Mouse (Mus musculus) lung, embryonic 16.5 days (tissue): ENCODE data around the gene Pde1c. TPM values are rescaled to one million over a fixed set of nuclear protein-coding genes. Genes with fewer than 3 reads are reported as not detected.

Experiments
- ATAC-seq: fragments of 200-750 bp; cut with Nextera tagmentation; 2 replicates; pipeline ENCODE4 v1.8.0; 2017; ENCODE audit warnings: low read depth, mild to moderate bottlenecking, moderate library complexity
- H3K27ac ChIP-seq: fragments of 300-500 bp; sonication (generic); 2 replicates; pipeline ENCODE4 v1.5.1; 2014; ENCODE audit warnings: mild to moderate bottlenecking, control low read depth, low read length
- H3K27me3 ChIP-seq: fragments of 300-500 bp; sonication (generic); 2 replicates; pipeline ENCODE4 v1.6.1; 2014; ENCODE audit warnings: low read depth, low read length, mixed read lengths; ENCODE audit not compliant: control insufficient read depth, insufficient read depth
- H3K36me3 ChIP-seq: fragments of 300-500 bp; sonication (generic); 2 replicates; pipeline ENCODE4 v1.6.1; 2014; ENCODE audit warnings: low read length; ENCODE audit not compliant: control insufficient read depth, insufficient read depth
- H3K4me1 ChIP-seq: fragments of 300-500 bp; sonication (generic); replicated peaks from 2 replicates; pipeline ENCODE4 v1.6.1; 2014; ENCODE audit warnings: low read length, mixed read lengths; ENCODE audit not compliant: control insufficient read depth, insufficient read depth
- H3K4me2 ChIP-seq: fragments of 300-500 bp; sonication (generic); 2 replicates; pipeline ENCODE4 v1.6.1; 2014; ENCODE audit warnings: low read depth, low read length, control low read depth
- H3K4me3 ChIP-seq: fragments of 300-500 bp; sonication (generic); 2 replicates; pipeline ENCODE4 v1.5.1; 2014; ENCODE audit warnings: mild to moderate bottlenecking, low read length, control low read depth
- H3K9ac ChIP-seq: fragments of 300-500 bp; sonication (generic); 2 replicates; pipeline ENCODE4 v1.6.1; 2014; ENCODE audit warnings: low read length, control low read depth
- H3K9me3 ChIP-seq: fragments of 300-500 bp; sonication (generic); 2 replicates; pipeline ENCODE4 v1.6.1; 2016; ENCODE audit warnings: low read length; ENCODE audit not compliant: control insufficient read depth
- WGBS: fragments of 180-500 bp; shearing (Covaris S2); extraction: QIAGEN DNeasy Blood & Tissue Kit; methylation state at CpG from one replicate; pipeline ENCODE4 v1.1.7; 2014; 5-methylcytosine and 5-hydroxymethylcytosine counted together
- polyA plus RNA-seq: library from polyadenylated mRNA; unstranded; fragments of >200 nt; fragmentation: Nextera tagmentation; extraction: Ambion mirVana; gene quantifications from 2 replicates; pipeline ENCODE4 v1.2.1, GENCODE M21; 2015

The Pde1c gene
- polyA plus RNA-seq, 1 experiment from 2014 or later: 0.89 TPM

- Histone ChIP-seq H3K9ac (no peak overlapping the region), H3K27me3 (no peaks in the 10 kb centered on the region), H3K4me2 (no peak overlapping the region), H3K27ac (no peak overlapping the region), H3K9me3 (no peaks in the 10 kb centered on the region), H3K4me1 (no peaks in the 10 kb centered on the region), H3K4me3 (no peak overlapping the region), H3K36me3 (no peaks in the 10 kb centered on the region)
- ATAC-seq: no peak
- 74% methylated on average over 3 of the region's 3 CpGs for WGBS
Measured at GRCm38 (mm10) chr6:56555848-56556247, 13.1 kb downstream of the Pde1c start.

GRCm38 (mm10) chr6:56555382-56555781 is 13.5 kb downstream of the Pde1c start:
- Histone ChIP-seq H3K9ac (no peak overlapping the region), H3K4me3 (no peak overlapping the region), H3K4me2 (no peak overlapping the region), H3K36me3 (no peaks in the 10 kb centered on the region), H3K27ac (no peak overlapping the region), H3K4me1 (no peaks in the 10 kb centered on the region), H3K27me3 (no peaks in the 10 kb centered on the region), H3K9me3 (no peaks in the 10 kb centered on the region)
- 70% methylated on average over 4 of the region's 4 CpGs for WGBS
- no peak for ATAC-seq

GRCm38 (mm10) chr6:56551022-56551421 is 17.9 kb downstream of the Pde1c start:
- Histone ChIP-seq H3K4me2 (no peak overlapping the region), H3K9me3 (no peaks in the 10 kb centered on the region), H3K27ac (no peak overlapping the region), H3K27me3 (no peaks in the 10 kb centered on the region), H3K4me3 (no peak overlapping the region), H3K36me3 (no peaks in the 10 kb centered on the region), H3K9ac (no peak overlapping the region), H3K4me1 (no peaks in the 10 kb centered on the region)
- ATAC-seq: no peak
- 81% methylated on average over 4 of the region's 4 CpGs for WGBS

GRCm38 (mm10) chr6:56540247-56540646 is 28.7 kb downstream of the Pde1c start:
- Histone ChIP-seq H3K4me3 (no peak overlapping the region), H3K9ac (no peak overlapping the region), H3K4me2 (no peak overlapping the region), H3K9me3 (no peaks in the 10 kb centered on the region), H3K27me3 (no peaks in the 10 kb centered on the region), H3K27ac (no peak overlapping the region), H3K4me1 (no peaks in the 10 kb centered on the region), H3K36me3 (no peaks in the 10 kb centered on the region)
- 71% methylated on average over 5 of the region's 5 CpGs for WGBS
- ATAC-seq: no peak

- no peaks in the 10 kb centered on the region for H3K4me1 ChIP-seq
- H3K4me3 ChIP-seq: no peak overlapping the region
- no peak overlapping the region for H3K27ac ChIP-seq
- no peaks in the 10 kb centered on the region for H3K27me3 ChIP-seq
- no peaks in the 10 kb centered on the region for H3K36me3 ChIP-seq
- H3K9ac ChIP-seq: no peak overlapping the region
- no peaks in the 10 kb centered on the region for H3K9me3 ChIP-seq
- no peak for ATAC-seq
- no peak overlapping the region for H3K4me2 ChIP-seq
Measured at GRCm38 (mm10) chr6:56534653-56535052, 34.2 kb downstream of the Pde1c start.

- Histone ChIP-seq H3K4me2 (no peak overlapping the region), H3K36me3 (no peaks in the 10 kb centered on the region), H3K9ac (no peak overlapping the region), H3K4me3 (no peak overlapping the region), H3K9me3 (no peaks in the 10 kb centered on the region), H3K27ac (no peak overlapping the region), H3K4me1 (no peaks in the 10 kb centered on the region), H3K27me3 (no peaks in the 10 kb centered on the region)
- 64% methylated on average over 2 of the region's 2 CpGs for WGBS
- no peak for ATAC-seq
Measured at GRCm38 (mm10) chr6:56532257-56532656, 36.6 kb downstream of the Pde1c start.

GRCm38 (mm10) chr6:56523938-56524866 is 44.7 kb downstream of the Pde1c start:
- no peaks in the 10 kb centered on the region for H3K36me3 ChIP-seq
- H3K4me1 ChIP-seq: no peaks in the 10 kb centered on the region
- H3K27me3 ChIP-seq: no peaks in the 10 kb centered on the region
- WGBS: 87% methylated on average over 6 of the region's 6 CpGs
- no peak overlapping the region for H3K27ac ChIP-seq
- no peaks in the 10 kb centered on the region for H3K9me3 ChIP-seq
- ATAC-seq: no peak
- no peak overlapping the region for H3K9ac ChIP-seq
- no peak overlapping the region for H3K4me3 ChIP-seq
- H3K4me2 ChIP-seq: no peak overlapping the region

GRCm38 (mm10) chr6:56489161-56489560 is 79.7 kb downstream of the Pde1c start:
- H3K27ac ChIP-seq: no peak overlapping the region
- no peaks in the 10 kb centered on the region for H3K9me3 ChIP-seq
- WGBS: 62% methylated on average over 5 of the region's 5 CpGs
- H3K4me3 ChIP-seq: no peak overlapping the region
- no peaks in the 10 kb centered on the region for H3K4me1 ChIP-seq
- no peaks in the 10 kb centered on the region for H3K27me3 ChIP-seq
- H3K9ac ChIP-seq: no peak overlapping the region
- ATAC-seq: no peak
- H3K36me3 ChIP-seq: no peaks in the 10 kb centered on the region
- no peak overlapping the region for H3K4me2 ChIP-seq

- H3K27ac ChIP-seq: no peak overlapping the region
- no peaks in the 10 kb centered on the region for H3K4me1 ChIP-seq
- WGBS: 69% methylated on average over 3 of the region's 3 CpGs
- no peak for ATAC-seq
- no peaks in the 10 kb centered on the region for H3K9me3 ChIP-seq
- no peak overlapping the region for H3K9ac ChIP-seq
- H3K4me3 ChIP-seq: no peak overlapping the region
- H3K4me2 ChIP-seq: no peak overlapping the region
- no peaks in the 10 kb centered on the region for H3K36me3 ChIP-seq
- H3K27me3 ChIP-seq: no peaks in the 10 kb centered on the region
Measured at GRCm38 (mm10) chr6:56485078-56485477, 83.8 kb downstream of the Pde1c start.
